Mouse (Mus musculus): Measurements from ENCODE around the gene St5. TPM values are rescaled to one million over a fixed set of nuclear protein-coding genes. Genes with fewer than 3 reads are reported as not detected.

The St5 gene
- total and polyA plus RNA-seq, 3 experiments = 2.6 to 3.4 TPM; not detected in 1

GRCm38 (mm10) chr7:109580489-109580888 lies 122.9 kb downstream of the St5 start:
- no peak overlapping the region for H3K27ac ChIP-seq (ENCODE audit: control insufficient read depth, low read depth, low read length)
- H3K27me3 ChIP-seq (ENCODE audit: control insufficient read depth in 1 of 2, insufficient read depth in 2 of 2, low read length in 2 of 2) = no peaks in the 10 kb centered on the region
- TF ChIP-seq ELF1 (IDR thresholded peaks at IDR 0.05; ENCODE audit: low read depth, low read length) (no peak), MYB (IDR thresholded peaks at IDR 0.05; ENCODE audit: low read depth, low read length) (no peak), MAFK (IDR thresholded peaks at IDR 0.05; ENCODE audit: borderline replicate concordance, low read depth, low read length) (no peak), POLR2AphosphoS2 (IDR thresholded peaks at IDR 0.05; ENCODE audit: low read length) (no peak), CTCF (IDR thresholded peaks at IDR 0.05 in 2 of 3, conservative IDR thresholded peaks at IDR 0.05 in 1 of 3; ENCODE audit: control insufficient read depth in 1 of 3, insufficient read depth in 1 of 3, low read depth in 2 of 3, low read length in 3 of 3, poor library complexity in 1 of 3, severe bottlenecking in 1 of 3) (no peak), NELFE (IDR thresholded peaks at IDR 0.05; ENCODE audit: low read depth, low read length) (no peak), ETS1 (IDR thresholded peaks at IDR 0.05; ENCODE audit: low read depth, low read length) (no peak), MAZ (IDR thresholded peaks at IDR 0.05; ENCODE audit: low read depth, low read length) (no peak), JUND (IDR thresholded peaks at IDR 0.05; ENCODE audit: low read depth, low read length) (no peak), CHD2 (IDR thresholded peaks at IDR 0.05; ENCODE audit: low read length) (no peak), ZKSCAN1 (IDR thresholded peaks at IDR 0.05; ENCODE audit: low read depth, low read length) (no peak), POLR2A (IDR thresholded peaks at IDR 0.05; ENCODE audit: control insufficient read depth in 1 of 2, insufficient read depth in 1 of 2, low read depth in 1 of 2, low read length in 2 of 2, poor library complexity in 1 of 2) (no peak)
- no peaks in the 10 kb centered on the region for H3K79me2 ChIP-seq (ENCODE audit: control insufficient read depth, insufficient read depth, low read length, poor library complexity)
- H3K36me3 ChIP-seq (ENCODE audit: control insufficient read depth in 1 of 2, insufficient read depth in 2 of 2, low read length in 2 of 2) = no peaks in the 10 kb centered on the region
- no peak for DNase-seq (ENCODE audit: low read depth, low spot score)
- H3K4me3 ChIP-seq (ENCODE audit: control insufficient read depth in 1 of 2, insufficient read depth in 1 of 2, low read depth in 2 of 2, low read length in 2 of 2) = no peak overlapping the region
- no peak overlapping the region for H3K9ac ChIP-seq (ENCODE audit: control insufficient read depth, low read depth, low read length, poor library complexity, severe bottlenecking)
- no peaks in the 10 kb centered on the region for H3K4me1 ChIP-seq (ENCODE audit: control insufficient read depth in 1 of 2, insufficient read depth in 2 of 2, low read length in 2 of 2)
- no peaks in the 10 kb centered on the region for H3K9me3 ChIP-seq (replicated peaks; ENCODE audit: insufficient read depth, low read length)

GRCm38 (mm10) chr7:109579585-109580307 lies 123.7 kb downstream of the St5 start:
- Histone ChIP-seq H3K4me1 (ENCODE audit: control insufficient read depth in 1 of 2, insufficient read depth in 2 of 2, low read length in 2 of 2) (no peaks in the 10 kb centered on the region), H3K4me3 (ENCODE audit: control insufficient read depth in 1 of 2, insufficient read depth in 1 of 2, low read depth in 2 of 2, low read length in 2 of 2) (no peak overlapping the region), H3K9me3 (replicated peaks; ENCODE audit: insufficient read depth, low read length) (no peaks in the 10 kb centered on the region), H3K9ac (ENCODE audit: control insufficient read depth, low read depth, low read length, poor library complexity, severe bottlenecking) (no peak overlapping the region), H3K27ac (ENCODE audit: control insufficient read depth, low read depth, low read length) (no peak overlapping the region), H3K27me3 (ENCODE audit: control insufficient read depth in 1 of 2, insufficient read depth in 2 of 2, low read length in 2 of 2) (no peaks in the 10 kb centered on the region), H3K79me2 (ENCODE audit: control insufficient read depth, insufficient read depth, low read length, poor library complexity) (no peaks in the 10 kb centered on the region), H3K36me3 (ENCODE audit: control insufficient read depth in 1 of 2, insufficient read depth in 2 of 2, low read length in 2 of 2) (no peaks in the 10 kb centered on the region)
- no peak for DNase-seq (ENCODE audit: low read depth, low spot score)
- no peak for TF ChIP-seq SIN3A (IDR thresholded peaks at IDR 0.05; ENCODE audit: low read length)
- no peak for TF ChIP-seq MAFK (IDR thresholded peaks at IDR 0.05; ENCODE audit: borderline replicate concordance, low read depth, low read length)
- no peak for TF ChIP-seq JUND (IDR thresholded peaks at IDR 0.05; ENCODE audit: low read depth, low read length)
- TF ChIP-seq CHD1 (IDR thresholded peaks at IDR 0.05; ENCODE audit: low read depth, low read length) = no peak
- no peak for TF ChIP-seq ZKSCAN1 (IDR thresholded peaks at IDR 0.05; ENCODE audit: low read depth, low read length)
- TF ChIP-seq EP300 (IDR thresholded peaks at IDR 0.05; ENCODE audit: low read depth in 1 of 2, low read length in 2 of 2) = no peak
- no peak for TF ChIP-seq MAZ (IDR thresholded peaks at IDR 0.05; ENCODE audit: low read depth, low read length)
- TF ChIP-seq ZC3H11A (IDR thresholded peaks at IDR 0.05; ENCODE audit: low read depth, low read length) = no peak
- no peak for TF ChIP-seq MAX (IDR thresholded peaks at IDR 0.05; ENCODE audit: low read length)
- no peak for TF ChIP-seq RAD21 (IDR thresholded peaks at IDR 0.05; ENCODE audit: low read depth, low read length)
- TF ChIP-seq GABPA (IDR thresholded peaks at IDR 0.05; ENCODE audit: low read depth, low read length) = no peak
- no peak for TF ChIP-seq NRF1 (IDR thresholded peaks at IDR 0.05; ENCODE audit: insufficient read depth, low read depth, low read length, poor library complexity, severe bottlenecking)
- no peak for TF ChIP-seq UBTF (IDR thresholded peaks at IDR 0.05; ENCODE audit: borderline replicate concordance, insufficient read depth, low read depth, low read length)
- no peak for TF ChIP-seq ELF1 (IDR thresholded peaks at IDR 0.05; ENCODE audit: low read depth, low read length)
- TF ChIP-seq MYB (IDR thresholded peaks at IDR 0.05; ENCODE audit: low read depth, low read length) = no peak
- TF ChIP-seq CTCF (IDR thresholded peaks at IDR 0.05 in 2 of 3, conservative IDR thresholded peaks at IDR 0.05 in 1 of 3; ENCODE audit: control insufficient read depth in 1 of 3, insufficient read depth in 1 of 3, low read depth in 2 of 3, low read length in 3 of 3, poor library complexity in 1 of 3, severe bottlenecking in 1 of 3) = no peak
- TF ChIP-seq GATA1 (IDR thresholded peaks at IDR 0.05; ENCODE audit: low read depth, low read length) = no peak
- TF ChIP-seq MYC (IDR thresholded peaks at IDR 0.05; ENCODE audit: low read depth, low read length) = no peak
- TF ChIP-seq KAT2A (conservative IDR thresholded peaks at IDR 0.05; ENCODE audit: low read depth, low read length) = no peak
